Mouse (Mus musculus): ENCODE results near the gene Pgpep1. TPM values are rescaled to one million over a fixed set of nuclear protein-coding genes. Genes with fewer than 3 reads are reported as not detected.

Gene Pgpep1
- total and polyA plus RNA-seq, 2 experiments from 2014 or later: 37.6 to 40.2 TPM

DNA sequence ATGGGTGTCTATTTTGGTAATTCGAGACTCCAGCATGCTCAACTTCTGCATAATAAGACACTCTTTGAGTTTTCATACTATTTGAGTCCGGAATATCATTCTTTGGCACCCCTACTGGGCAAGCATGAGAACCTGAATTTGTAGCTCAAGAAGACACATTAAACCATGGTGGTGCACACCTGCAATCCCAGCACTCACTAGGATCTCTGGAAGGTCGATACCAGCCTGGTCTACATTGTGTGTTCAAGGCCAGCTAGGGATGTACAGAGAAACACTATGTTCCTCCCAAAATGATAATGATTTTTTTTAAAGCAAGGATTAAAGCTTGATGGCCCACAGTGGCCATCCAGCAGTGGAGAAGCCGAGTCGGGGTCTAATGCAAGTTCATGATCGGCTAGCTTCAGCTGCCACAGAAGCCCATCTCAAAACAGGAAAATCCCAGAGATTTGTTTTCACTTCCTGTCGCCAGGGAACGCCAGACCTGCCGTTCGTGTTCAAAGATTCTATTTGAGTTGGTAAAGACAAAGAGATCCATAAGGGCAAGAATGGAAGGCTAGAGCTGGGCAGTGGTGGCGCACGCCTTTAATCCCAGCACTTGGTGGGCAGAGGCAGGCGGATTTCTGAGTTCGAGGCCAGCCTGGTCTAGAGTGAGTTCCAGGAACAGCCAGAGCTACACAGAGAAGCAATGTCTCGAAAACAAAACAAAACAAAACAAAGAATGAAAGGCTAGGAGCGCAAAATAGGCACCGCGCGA lies 12.3 kb upstream of the Pgpep1 start:
- Histone ChIP-seq H3K4me3 (ENCODE audit: low read depth, low read length) (peak overlapping the region; percentile 52), H3K4me1 (ENCODE audit: insufficient read depth, low read length) (peaks cover 8% of the 10 kb centered on the region; the same call in 1 of the 2 replicates), H3K36me3 (ENCODE audit: insufficient read depth, low read length) (peaks cover under 1% of the 10 kb centered on the region; the same call in 1 of the 2 replicates), H3K9me3 (ENCODE audit: low read length) (no peaks in the 10 kb centered on the region), H3K4me2 (ENCODE audit: low read depth, low read length, poor library complexity, severe bottlenecking) (peak overlapping the region; percentile 47), H3K9ac (replicated peaks; ENCODE audit: low read length, poor library complexity, severe bottlenecking) (peak overlapping the region; percentile 51; the same call in 1 of the 2 replicates), H3K27me3 (ENCODE audit: insufficient read depth, low read length) (no peaks in the 10 kb centered on the region), H3K27ac (ENCODE audit: low read depth, low read length) (peak overlapping the region; percentile 96)
- TF ChIP-seq CTCF (IDR thresholded peaks at IDR 0.05): peak; percentile 51
- ATAC-seq (ENCODE audit: low FRiP score): no peak; the same call in 1 of the 2 replicates
- 39% methylated on average over 19 of the region's 19 CpGs for WGBS
- DNase-seq (ENCODE audit: low spot score): no peak

DNA sequence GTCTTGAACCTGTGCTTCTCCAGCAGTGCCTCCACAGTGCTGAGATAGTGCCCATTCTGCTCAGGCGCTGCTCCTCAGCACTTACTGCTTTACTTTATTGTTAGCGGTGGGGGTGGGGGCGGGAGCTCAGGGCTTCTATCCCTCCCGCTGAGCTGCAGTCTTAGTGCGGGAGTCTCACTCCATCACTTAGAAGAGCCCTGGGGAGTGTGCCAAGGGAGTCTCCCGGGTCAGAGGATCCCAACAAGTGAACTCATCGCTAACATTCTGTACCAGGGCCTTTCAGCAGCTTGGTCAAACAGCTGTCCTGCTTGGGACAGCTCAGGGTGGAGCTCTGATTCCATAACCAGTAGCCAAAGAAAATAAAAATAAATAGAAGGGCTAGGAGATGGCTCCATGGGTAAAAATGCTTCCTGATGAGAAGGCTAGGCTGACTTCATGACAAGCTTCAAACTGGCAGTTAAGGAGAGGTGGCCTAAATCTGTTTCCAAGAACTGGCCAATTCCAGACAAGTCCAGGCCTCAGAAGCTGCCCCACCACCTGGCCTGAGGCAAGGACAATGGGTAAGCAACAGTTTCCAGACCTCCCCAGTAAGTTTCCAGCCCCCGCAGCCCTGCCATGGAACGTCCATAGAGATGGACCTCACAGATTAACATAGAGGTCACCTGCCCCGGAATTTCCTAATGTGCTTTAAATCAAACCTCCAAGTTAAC lies 11.6 kb upstream of the Pgpep1 start:
- no peak for ATAC-seq (ENCODE audit: low FRiP score)
- no peaks in the 10 kb centered on the region for H3K36me3 ChIP-seq (ENCODE audit: insufficient read depth, low read length)
- H3K27me3 ChIP-seq (ENCODE audit: insufficient read depth, low read length): no peaks in the 10 kb centered on the region
- TF ChIP-seq CTCF (IDR thresholded peaks at IDR 0.05): no peak
- peaks cover 8% of the 10 kb centered on the region; the same call in 1 of the 2 replicates for H3K4me1 ChIP-seq (ENCODE audit: insufficient read depth, low read length)
- 55% methylated on average over 10 of the region's 10 CpGs for WGBS
- DNase-seq (ENCODE audit: low spot score): no peak
- no peaks in the 10 kb centered on the region for H3K9me3 ChIP-seq (ENCODE audit: low read length)
- H3K9ac ChIP-seq (replicated peaks; ENCODE audit: low read length, poor library complexity, severe bottlenecking): no peak overlapping the region
- no peak overlapping the region for H3K4me3 ChIP-seq (ENCODE audit: low read depth, low read length)
- H3K27ac ChIP-seq (ENCODE audit: low read depth, low read length): peak overlapping the region; percentile 96; the same call in 1 of the 2 replicates
- no peak overlapping the region for H3K4me2 ChIP-seq (ENCODE audit: low read depth, low read length, poor library complexity, severe bottlenecking)

DNA sequence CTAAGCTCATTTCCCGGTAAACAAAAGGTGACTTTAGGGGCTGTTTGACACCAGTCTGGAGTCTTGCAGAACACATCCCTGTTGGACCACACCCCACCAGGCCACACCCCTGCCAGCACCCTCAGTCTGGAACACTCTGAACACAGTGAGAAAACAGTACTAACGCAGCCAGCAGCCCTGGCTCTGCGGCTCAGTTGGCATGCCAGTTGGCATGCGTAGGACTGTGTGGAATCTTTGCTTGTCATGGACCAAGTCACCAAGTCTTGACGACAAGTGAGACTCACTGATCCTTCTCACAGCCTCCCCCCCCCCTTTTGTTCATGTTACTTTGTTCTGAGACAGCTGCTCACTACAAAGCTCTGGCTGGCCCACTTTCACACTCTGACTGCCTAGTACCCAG lies 6.9 kb upstream of the Pgpep1 start:
- no peak overlapping the region for H3K9ac ChIP-seq (replicated peaks; ENCODE audit: low read length, poor library complexity, severe bottlenecking)
- H3K4me1 ChIP-seq (ENCODE audit: insufficient read depth, low read length): no peaks in the 10 kb centered on the region
- DNase-seq (ENCODE audit: low spot score) (peak; percentile 49), ATAC-seq (ENCODE audit: low FRiP score) (no peak)
- H3K4me3 ChIP-seq (ENCODE audit: low read depth, low read length): no peak overlapping the region
- no peak overlapping the region for H3K27ac ChIP-seq (ENCODE audit: low read depth, low read length)
- no peaks in the 10 kb centered on the region for H3K9me3 ChIP-seq (ENCODE audit: low read length)
- WGBS: 66% methylated on average over 5 of the region's 5 CpGs
- no peaks in the 10 kb centered on the region for H3K27me3 ChIP-seq (ENCODE audit: insufficient read depth, low read length)
- no peak overlapping the region for H3K4me2 ChIP-seq (ENCODE audit: low read depth, low read length, poor library complexity, severe bottlenecking)
- no peaks in the 10 kb centered on the region for H3K36me3 ChIP-seq (ENCODE audit: insufficient read depth, low read length)
- TF ChIP-seq CTCF (IDR thresholded peaks at IDR 0.05): no peak

DNA sequence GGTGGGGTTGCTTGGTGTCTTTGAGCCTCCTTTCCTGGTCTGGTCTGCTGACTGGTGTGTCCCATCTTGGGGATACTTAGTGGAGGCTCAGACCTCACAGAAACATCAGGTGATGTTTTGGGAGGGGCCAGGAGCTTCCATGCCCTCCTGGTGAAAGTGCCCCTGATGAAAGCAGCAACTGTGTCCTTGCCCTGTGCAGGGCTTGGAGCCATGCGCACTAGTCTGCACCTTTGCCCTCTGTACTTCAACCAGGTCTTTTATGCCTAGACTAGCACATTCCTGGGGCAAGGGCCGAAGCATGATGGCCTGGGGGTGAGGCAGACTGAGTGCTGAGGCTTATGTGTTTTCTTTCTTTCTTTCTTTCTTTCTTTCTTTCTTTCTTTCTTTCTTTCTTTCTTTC lies 5.4 kb upstream of the Pgpep1 start:
- 79% methylated on average over 2 of the region's 2 CpGs for WGBS
- Histone ChIP-seq H3K4me1 (ENCODE audit: insufficient read depth, low read length) (no peaks in the 10 kb centered on the region), H3K9ac (replicated peaks; ENCODE audit: low read length, poor library complexity, severe bottlenecking) (no peak overlapping the region), H3K27me3 (ENCODE audit: insufficient read depth, low read length) (no peaks in the 10 kb centered on the region), H3K27ac (ENCODE audit: low read depth, low read length) (no peak overlapping the region), H3K36me3 (ENCODE audit: insufficient read depth, low read length) (no peaks in the 10 kb centered on the region), H3K9me3 (ENCODE audit: low read length) (no peaks in the 10 kb centered on the region), H3K4me3 (ENCODE audit: low read depth, low read length) (no peak overlapping the region), H3K4me2 (ENCODE audit: low read depth, low read length, poor library complexity, severe bottlenecking) (no peak overlapping the region)
- no peak for TF ChIP-seq CTCF (IDR thresholded peaks at IDR 0.05)
- ATAC-seq (ENCODE audit: low FRiP score): no peak
- no peak for DNase-seq (ENCODE audit: low spot score)

DNA sequence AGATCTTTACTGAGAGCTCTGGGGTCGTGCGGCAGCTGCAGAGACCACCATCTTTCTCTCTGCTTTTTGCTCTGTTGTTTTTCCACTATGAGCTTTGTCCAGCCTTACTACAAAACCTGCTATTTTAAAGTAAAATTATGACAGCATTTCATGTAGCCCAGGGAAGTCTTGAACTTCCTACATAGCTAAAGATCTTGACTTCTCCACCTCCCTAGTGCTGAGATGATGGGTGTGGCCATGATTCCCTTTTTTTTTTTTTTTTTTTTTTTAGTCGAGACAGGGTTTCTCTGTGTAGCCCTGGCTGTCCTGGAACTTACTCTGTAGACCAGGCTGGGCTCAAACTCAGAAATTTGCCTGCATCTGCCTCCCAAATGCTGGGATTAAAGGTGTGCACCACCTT lies 4.4 kb upstream of the Pgpep1 start:
- 79% methylated on average over 3 of the region's 3 CpGs for WGBS
- no peak overlapping the region for H3K4me3 ChIP-seq (ENCODE audit: low read depth, low read length)
- TF ChIP-seq CTCF (IDR thresholded peaks at IDR 0.05): no peak
- H3K9ac ChIP-seq (replicated peaks; ENCODE audit: low read length, poor library complexity, severe bottlenecking): no peak overlapping the region
- H3K9me3 ChIP-seq (ENCODE audit: low read length): no peaks in the 10 kb centered on the region
- no peaks in the 10 kb centered on the region for H3K27me3 ChIP-seq (ENCODE audit: insufficient read depth, low read length)
- no peaks in the 10 kb centered on the region for H3K4me1 ChIP-seq (ENCODE audit: insufficient read depth, low read length)
- no peak overlapping the region for H3K4me2 ChIP-seq (ENCODE audit: low read depth, low read length, poor library complexity, severe bottlenecking)
- ATAC-seq (ENCODE audit: low FRiP score): no peak
- H3K36me3 ChIP-seq (ENCODE audit: insufficient read depth, low read length): no peaks in the 10 kb centered on the region
- DNase-seq (ENCODE audit: low spot score): no peak
- no peak overlapping the region for H3K27ac ChIP-seq (ENCODE audit: low read depth, low read length)

DNA sequence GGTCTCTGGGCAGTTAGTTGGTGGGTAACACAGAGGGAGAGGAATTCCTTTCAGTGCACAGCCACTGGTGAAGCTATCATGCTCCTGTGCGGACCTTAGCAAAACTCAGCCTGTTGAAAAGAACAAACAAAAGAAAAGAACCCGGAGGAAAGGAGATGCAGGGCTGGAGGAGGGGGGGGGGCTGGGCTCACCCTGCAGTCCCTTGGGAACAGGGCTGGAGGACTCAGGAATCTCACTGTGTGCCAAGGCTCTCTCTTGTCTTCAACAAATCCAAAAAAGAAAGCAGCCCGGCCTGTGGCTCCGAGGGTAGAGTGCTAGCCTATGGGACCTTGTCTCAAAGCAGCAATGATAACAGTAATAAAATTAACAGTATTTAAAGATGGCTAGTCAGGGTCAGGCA lies 3.5 kb upstream of the Pgpep1 start:
- Histone ChIP-seq H3K4me1 (ENCODE audit: insufficient read depth, low read length) (peaks cover 2% of the 10 kb centered on the region; the same call in 1 of the 2 replicates), H3K9ac (replicated peaks; ENCODE audit: low read length, poor library complexity, severe bottlenecking) (no peak overlapping the region), H3K36me3 (ENCODE audit: insufficient read depth, low read length) (no peaks in the 10 kb centered on the region), H3K9me3 (ENCODE audit: low read length) (no peaks in the 10 kb centered on the region), H3K4me3 (ENCODE audit: low read depth, low read length) (no peak overlapping the region), H3K27me3 (ENCODE audit: insufficient read depth, low read length) (no peaks in the 10 kb centered on the region), H3K27ac (ENCODE audit: low read depth, low read length) (0 out of 2 replicates have a peak overlapping the region, but pooled peaks have one; percentile 18), H3K4me2 (ENCODE audit: low read depth, low read length, poor library complexity, severe bottlenecking) (no peak overlapping the region)
- TF ChIP-seq CTCF (IDR thresholded peaks at IDR 0.05): no peak
- DNase-seq (ENCODE audit: low spot score) (peak; percentile 72), ATAC-seq (ENCODE audit: low FRiP score) (no peak)
- WGBS: 29% methylated on average over 4 of the region's 4 CpGs

Data from midbrain, postnatal 0 days (tissue).